Comparison of ENCODE assay signal across 8 mouse cellular contexts in genomic region chr4:48842777-48843214, GRCm38 (mm10).
DNase-seq lines count a peak whose midpoint lies in the region; ATAC-seq lines count a peak whose summit lies in the region.

No protein-coding gene starts in this region.

- DNase-seq in frontal cortex, adult 2 months (ENCODE audit: extremely low spot score in 1 of 2, low spot score in 1 of 2): no peak
- DNase-seq in urinary bladder, postnatal 14 days (ENCODE audit: low spot score): peak; percentile 40
- no peak for DNase-seq in urinary bladder, postnatal 4 days (ENCODE audit: low spot score in 2 of 2)
- peak; percentile 3 for DNase-seq in kidney, adult 9 months
- DNase-seq in testis, postnatal 14 days (ENCODE audit: low spot score): peak; percentile 16
- no peak for DNase-seq in liver
- no peak for DNase-seq in yolk sac, embryonic 10.5 days (ENCODE audit: low spot score)

- peak; percentile 41; the same call in 1 of the 2 replicates for ATAC-seq in frontal cortex, adult (ENCODE audit: low TSS enrichment)

Comparison
In these comparisons a context has a peak if more than half of its experiments do, and no peak if none do; other contexts are left out.
1. DNase-seq: peak in urinary bladder, postnatal 14 days (single experiment), kidney, adult 9 months (single experiment) and testis, postnatal 14 days (single experiment); none in frontal cortex, adult 2 months (0 of 2), urinary bladder, postnatal 4 days (0 of 2), liver (single experiment) and yolk sac, embryonic 10.5 days (single experiment).